Mouse (Mus musculus) testis, adult 2 months (tissue): Measurements from ENCODE around the gene Mob1b.

ENCODE experiments used
- CTCF ChIP-seq: fragments of 200-500 bp; IDR thresholded peaks from 2 replicates; pipeline ENCODE4 v1.5.1; 2012; ENCODE audit warnings: low read depth, mild to moderate bottlenecking, inconsistent platforms, low read length, moderate library complexity; ENCODE audit not compliant: control insufficient read depth, insufficient read depth, insufficient replicate concordance
- POLR2A ChIP-seq: fragments of 200-500 bp; IDR thresholded peaks from 2 replicates; pipeline ENCODE4 v1.6.1; 2012; ENCODE audit warnings: low read depth, mild to moderate bottlenecking, inconsistent platforms, low read length, moderate library complexity; ENCODE audit not compliant: control insufficient read depth

- no peak for TF ChIP-seq CTCF
- no peak for TF ChIP-seq POLR2A
Observed at GRCm38 (mm10) chr5:88724030-88724429, 3.4 kb downstream of the Mob1b start.
